Mouse (Mus musculus) retina, postnatal 1 day (tissue): ENCODE measurements around the gene Ncor2.
A peak's percentile ranks its signal among the peaks of the same experiment; 100 is the strongest.

Source experiments
- DNase-seq: peaks from one replicate; pipeline ENCODE4 v3.0.0-alpha.2; 2012

Gene Ncor2

GRCm38 (mm10) chr5:125143114-125143872 is 35.7 kb downstream of the Ncor2 start:
- no peak for DNase-seq

- DNase-seq = peak; percentile 47
These were observed 37.1 kb downstream of the Ncor2 start for GRCm38 (mm10) chr5:125141916-125142315.

GRCm38 (mm10) chr5:125141525-125141880 is 37.5 kb downstream of the Ncor2 start:
- DNase-seq = no peak

- DNase-seq = peak; percentile 100
These were observed 38.0 kb downstream of the Ncor2 start for GRCm38 (mm10) chr5:125140832-125141524.

GRCm38 (mm10) chr5:125140151-125140699 is 38.8 kb downstream of the Ncor2 start:
- peak; percentile 65 for DNase-seq

- no peak for DNase-seq
These were observed 39.4 kb downstream of the Ncor2 start for GRCm38 (mm10) chr5:125139669-125140068.

- DNase-seq = no peak
These were observed 40.1 kb downstream of the Ncor2 start for GRCm38 (mm10) chr5:125138841-125139430.

GRCm38 (mm10) chr5:125137672-125138285 is 41.2 kb downstream of the Ncor2 start:
- no peak for DNase-seq

GRCm38 (mm10) chr5:125136996-125137671 is 41.9 kb downstream of the Ncor2 start:
- DNase-seq = peak; percentile 65

GRCm38 (mm10) chr5:125136296-125136995 is 42.6 kb downstream of the Ncor2 start:
- DNase-seq = no peak

GRCm38 (mm10) chr5:125134795-125135468 is 44.1 kb downstream of the Ncor2 start:
- peak; percentile 97 for DNase-seq

- peak; percentile 87 for DNase-seq
These were observed 44.6 kb downstream of the Ncor2 start for GRCm38 (mm10) chr5:125134391-125134790.

- DNase-seq = no peak
These were observed 45.4 kb downstream of the Ncor2 start for GRCm38 (mm10) chr5:125133651-125134050.

GRCm38 (mm10) chr5:125132566-125133260 is 46.3 kb downstream of the Ncor2 start:
- DNase-seq = no peak

GRCm38 (mm10) chr5:125132069-125132468 is 47.0 kb downstream of the Ncor2 start:
- no peak for DNase-seq

- DNase-seq = no peak
These were observed 48.6 kb downstream of the Ncor2 start for GRCm38 (mm10) chr5:125130406-125130805.

- DNase-seq = peak; percentile 65
These were observed 50.1 kb downstream of the Ncor2 start for GRCm38 (mm10) chr5:125128939-125129385.

- DNase-seq = no peak
These were observed 51.1 kb downstream of the Ncor2 start for GRCm38 (mm10) chr5:125127920-125128319.

- DNase-seq = no peak
These were observed 51.6 kb downstream of the Ncor2 start for GRCm38 (mm10) chr5:125127426-125127825.

GRCm38 (mm10) chr5:125125966-125126464 is 53.0 kb downstream of the Ncor2 start:
- DNase-seq = no peak
